Mouse (Mus musculus) heart, postnatal 0 days (tissue): Measurements from ENCODE around the gene Zmynd11. TPM values are rescaled to one million over a fixed set of nuclear protein-coding genes. Genes with fewer than 3 reads are reported as not detected.

Source experiments
- ATAC-seq: fragments of 200-750 bp; cut with Nextera tagmentation; 2 replicates; pipeline ENCODE4 v1.8.0; 2017; ENCODE audit warnings: low read depth, moderate number of reproducible peaks, moderate library complexity; ENCODE audit not compliant: insufficient read depth
- DNase-seq: peaks from one replicate; pipeline ENCODE4 v3.0.0-alpha.2; 2016; ENCODE audit warnings: low spot score
- H3K27ac ChIP-seq: fragments of 300-500 bp; sonication (generic); 2 replicates; pipeline ENCODE4 v1.5.1; 2014; ENCODE audit warnings: low read depth, mild to moderate bottlenecking
- H3K27me3 ChIP-seq: fragments of 300-500 bp; sonication (generic); 2 replicates; pipeline ENCODE4 v1.6.1; 2014; ENCODE audit warnings: low read length, mixed read lengths; ENCODE audit not compliant: control insufficient read depth, insufficient read depth
- H3K36me3 ChIP-seq: fragments of 300-500 bp; sonication (generic); replicated peaks from 2 replicates; pipeline ENCODE4 v1.6.1; 2014; ENCODE audit warnings: low read length, mixed read lengths; ENCODE audit not compliant: control insufficient read depth, insufficient read depth
- H3K4me1 ChIP-seq: fragments of 300-500 bp; sonication (generic); 2 replicates; pipeline ENCODE4 v1.6.1; 2014; ENCODE audit warnings: antibody characterized with exemption; ENCODE audit not compliant: control insufficient read depth, insufficient read depth
- H3K4me2 ChIP-seq: fragments of 300-500 bp; sonication (generic); 2 replicates; pipeline ENCODE4 v1.6.1; 2014; ENCODE audit warnings: low read depth, mild to moderate bottlenecking, low read length, moderate library complexity
- H3K4me3 ChIP-seq: fragments of 300-500 bp; sonication (generic); 2 replicates; pipeline ENCODE4 v1.5.1; 2014; ENCODE audit warnings: low read depth, low read length
- H3K9ac ChIP-seq: fragments of 300-500 bp; sonication (generic); replicated peaks from 2 replicates; pipeline ENCODE4 v1.6.1; 2014; ENCODE audit warnings: low read depth, low read length, mixed read lengths
- H3K9me3 ChIP-seq: fragments of 300-500 bp; sonication (generic); replicated peaks from 2 replicates; pipeline ENCODE4 v1.6.1; 2016; ENCODE audit warnings: low read length; ENCODE audit not compliant: control insufficient read depth
- CTCF ChIP-seq: IDR thresholded peaks from 2 replicates; pipeline ENCODE4 v1.5.1; 2016; ENCODE audit warnings: antibody characterized with exemption, control low read depth, low read depth
- EP300 ChIP-seq: IDR thresholded peaks from 2 replicates; pipeline ENCODE4 v1.6.1; 2016; ENCODE audit warnings: antibody characterized with exemption, low read depth
- WGBS: fragments of 180-500 bp; shearing (Covaris S2); extraction: QIAGEN DNeasy Blood & Tissue Kit; methylation state at CpG from one replicate; pipeline ENCODE4 v1.1.7; 2014; 5-methylcytosine and 5-hydroxymethylcytosine counted together
- polyA plus RNA-seq: library from polyadenylated mRNA; unstranded; fragments of >200 nt; fragmentation: Nextera tagmentation; extraction: Ambion mirVana; gene quantifications from 2 replicates; pipeline ENCODE4 v1.2.1, GENCODE M21; 2015
- total RNA-seq: library from RNA; depleted of rRNA; stranded (reverse); fragments of >200 nt; gene quantifications from 2 replicates; pipeline ENCODE4 v1.2.3, GENCODE M21; 2014; ENCODE audit warnings: low replicate concordance

Zmynd11 gene
- total and polyA plus RNA-seq, 2 experiments from 2014 or later = 99.9 to 101 TPM

- no peaks in the 10 kb centered on the region for H3K27me3 ChIP-seq
- no peaks in the 10 kb centered on the region for H3K9me3 ChIP-seq
- H3K27ac ChIP-seq = no peak overlapping the region
- TF ChIP-seq CTCF (no peak), EP300 (no peak)
- H3K36me3 ChIP-seq = no peaks in the 10 kb centered on the region
- H3K4me2 ChIP-seq = no peak overlapping the region
- DNase-seq (no peak), ATAC-seq (no peak)
- no peak overlapping the region for H3K4me3 ChIP-seq
- H3K4me1 ChIP-seq = no peaks in the 10 kb centered on the region
- no peak overlapping the region for H3K9ac ChIP-seq
Measured at GRCm38 (mm10) chr13:9774077-9774476, 8.9 kb upstream of the Zmynd11 start.

- ATAC-seq = peak; percentile 31
- H3K9ac ChIP-seq = no peak overlapping the region
- no peaks in the 10 kb centered on the region for H3K9me3 ChIP-seq
- H3K4me2 ChIP-seq = peak overlapping the region; percentile 36; the same call in 1 of the 2 replicates
- H3K4me1 ChIP-seq = peaks cover 31% of the 10 kb centered on the region
- 19% methylated on average over 5 of the region's 5 CpGs for WGBS
- no peaks in the 10 kb centered on the region for H3K36me3 ChIP-seq
- no peaks in the 10 kb centered on the region for H3K27me3 ChIP-seq
- H3K4me3 ChIP-seq = peak overlapping the region; percentile 18; the same call in 1 of the 2 replicates
- no peak for TF ChIP-seq CTCF
- no peak for TF ChIP-seq EP300
- DNase-seq = peak; percentile 63
- peak overlapping the region; percentile 76 for H3K27ac ChIP-seq
Measured at GRCm38 (mm10) chr13:9767279-9767678, 2.1 kb upstream of the Zmynd11 start.

GRCm38 (mm10) chr13:9766497-9766896 lies 1.4 kb upstream of the Zmynd11 start:
- Histone ChIP-seq H3K36me3 (no peaks in the 10 kb centered on the region), H3K4me1 (peaks cover 35% of the 10 kb centered on the region), H3K4me2 (no peak overlapping the region), H3K27ac (no peak overlapping the region), H3K27me3 (no peaks in the 10 kb centered on the region), H3K9me3 (no peaks in the 10 kb centered on the region), H3K4me3 (no peak overlapping the region), H3K9ac (no peak overlapping the region)
- DNase-seq (no peak), ATAC-seq (no peak)
- TF ChIP-seq CTCF (no peak), EP300 (no peak)
- WGBS = 75% methylated on average over 1 of the region's 1 CpGs

DNA sequence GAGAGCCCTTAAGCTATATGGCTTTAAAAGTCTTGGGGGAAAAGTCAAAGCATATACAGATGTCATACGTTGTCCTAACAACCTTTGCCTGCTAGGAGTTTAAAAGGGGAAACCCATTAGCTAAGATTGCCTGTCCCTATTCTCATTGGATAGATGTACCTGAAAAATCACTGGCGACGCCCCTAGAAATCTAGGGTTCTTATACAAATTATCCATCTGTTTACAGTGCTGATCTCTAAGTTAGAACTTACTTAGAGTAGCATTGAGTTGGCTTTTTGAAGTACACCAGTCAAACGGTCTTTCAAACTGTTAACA lies 364 bp upstream of the Zmynd11 start:
- Histone ChIP-seq H3K9me3 (no peaks in the 10 kb centered on the region), H3K27me3 (no peaks in the 10 kb centered on the region), H3K4me2 (peak overlapping the region; percentile 78), H3K9ac (peak overlapping the region; percentile 100), H3K4me1 (peaks cover 42% of the 10 kb centered on the region), H3K36me3 (no peaks in the 10 kb centered on the region), H3K4me3 (peak overlapping the region; percentile 99), H3K27ac (peak overlapping the region; percentile 99)
- WGBS = 13% methylated on average over 4 of the region's 4 CpGs
- TF ChIP-seq EP300 = no peak
- TF ChIP-seq CTCF = no peak
- DNase-seq (no peak), ATAC-seq (no peak)

- peaks cover 46% of the 10 kb centered on the region for H3K4me1 ChIP-seq
- TF ChIP-seq EP300 = no peak
- TF ChIP-seq CTCF = no peak
- ATAC-seq (peak; percentile 85), DNase-seq (peak; percentile 74)
- peak overlapping the region; percentile 78 for H3K4me2 ChIP-seq
- H3K9me3 ChIP-seq = no peaks in the 10 kb centered on the region
- H3K4me3 ChIP-seq = peak overlapping the region; percentile 99
- WGBS = under 1% methylated on average over 46 of the region's 111 CpGs
- H3K36me3 ChIP-seq = no peaks in the 10 kb centered on the region
- H3K27ac ChIP-seq = peak overlapping the region; percentile 99
- H3K27me3 ChIP-seq = no peaks in the 10 kb centered on the region
- peak overlapping the region; percentile 100 for H3K9ac ChIP-seq
Measured at GRCm38 (mm10) chr13:9763828-9764645, 1.1 kb downstream of the Zmynd11 start.
